Mouse (Mus musculus) liver, embryonic 18 days (tissue): ENCODE data around the gene Krt12. TPM values are rescaled to one million over a fixed set of nuclear protein-coding genes. Genes with fewer than 3 reads are reported as not detected.

Experiments used
- polyA plus RNA-seq: library from polyadenylated mRNA; depleted of rRNA; stranded (reverse); fragments of >200 nt; gene quantifications from 2 replicates; pipeline ENCODE4 v1.2.3, GENCODE M21; 2012; rRNA removed

Gene Krt12
- polyA plus RNA-seq = 0.05 TPM in 1 of 2 replicates, not detected in the other

GRCm38 (mm10) chr11:99422159-99422558, at the start of gene Krt12:
Gene Krt12 (minus strand): TSS chr11:99422259.

GRCm38 (mm10) chr11:99437972-99438371, 15.9 kb upstream of the Krt12 start, which contains the start of gene Krt20:
Gene Krt20 (minus strand): TSS chr11:99438150.

DNA sequence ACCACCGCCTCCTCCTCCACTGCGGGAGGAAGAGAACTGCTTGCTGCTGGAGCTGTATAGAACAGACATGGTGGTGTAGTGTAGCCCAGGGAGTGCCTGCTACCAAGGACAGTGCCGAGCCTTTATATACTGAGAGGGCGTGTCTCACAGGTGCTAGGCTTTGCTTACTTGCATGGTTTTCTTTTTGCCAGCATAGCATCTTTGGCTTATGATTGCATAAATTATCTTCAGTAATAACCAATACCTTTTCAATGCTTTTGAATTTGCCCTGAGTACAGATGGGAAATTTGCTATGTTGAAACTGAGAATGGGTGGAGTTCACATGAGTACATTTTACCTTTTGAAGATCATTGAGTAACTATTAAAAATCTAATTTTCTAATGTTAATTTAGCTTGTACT, 32.8 kb downstream of the Krt12 start, which contains the start of gene Krt10:
Krt10 (minus strand) TSS at position 101 of the 400 bp plus-strand sequence.

DNA sequence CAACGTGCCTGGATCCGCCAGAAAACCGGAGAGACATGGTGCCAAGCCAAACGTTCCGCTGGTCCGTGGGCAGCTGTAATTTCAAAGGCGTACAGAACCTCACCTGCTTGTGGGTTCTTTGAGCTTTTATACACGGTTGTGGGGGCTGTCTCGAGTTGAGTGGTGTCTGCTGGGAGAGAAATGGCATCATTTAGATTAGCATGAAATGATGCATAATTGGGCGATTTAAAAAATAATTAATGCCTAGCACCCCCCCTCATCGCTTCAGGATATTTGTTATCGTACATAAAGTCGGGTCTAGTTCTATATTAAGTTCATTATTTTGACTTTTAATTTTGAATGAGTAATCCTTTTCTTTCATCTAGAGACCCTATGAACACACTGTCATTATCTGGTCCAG, 47.3 kb downstream of the Krt12 start, which contains the start of gene Krt28:
Krt28 (minus strand) TSS at position 101 of the 400 bp plus-strand sequence.

Other genes starting within 250 kb of the Krt12 start
- 38.1 and 45.5 TPM in 2 replicates for gene Smarce1, start 191.2 kb downstream of the Krt12 start, polyA plus RNA-seq
- gene Krt222, start 178.2 kb downstream of the Krt12 start, polyA plus RNA-seq = 0.05 and 0.12 TPM in 2 replicates
- not detected in 2 replicates for gene Krt24, start 137.0 kb downstream of the Krt12 start, polyA plus RNA-seq
- gene Krt25, start 99.3 kb downstream of the Krt12 start, polyA plus RNA-seq = 0.03 TPM in 1 of 2 replicates, not detected in the other
- not detected in 2 replicates for gene Krt26, start 84.3 kb downstream of the Krt12 start, polyA plus RNA-seq
- gene Krt27, start 71.2 kb downstream of the Krt12 start, polyA plus RNA-seq = not detected in 2 replicates
- not detected in 2 replicates for gene Krt28, start 47.4 kb downstream of the Krt12 start, polyA plus RNA-seq
- 1.5 and 1.7 TPM in 2 replicates for gene Krt10, start 32.9 kb downstream of the Krt12 start, polyA plus RNA-seq
- gene Krt20, start 15.9 kb upstream of the Krt12 start, polyA plus RNA-seq = 12.1 and 18.7 TPM in 2 replicates
- gene Krt23, start 70.9 kb upstream of the Krt12 start, polyA plus RNA-seq = 4.7 and 5.5 TPM in 2 replicates
- not detected in 2 replicates for gene Krt39, start 99.1 kb upstream of the Krt12 start, polyA plus RNA-seq
- gene Krt40, start 120.9 kb upstream of the Krt12 start, polyA plus RNA-seq = not detected in 2 replicates
- not detected in 2 replicates for gene Krtap3-3, start 128.6 kb upstream of the Krt12 start, polyA plus RNA-seq
- not detected in 2 replicates for gene Krtap3-2, start 134.6 kb upstream of the Krt12 start, polyA plus RNA-seq
- not detected in 2 replicates for gene Gm11939, start 137.2 kb upstream of the Krt12 start, polyA plus RNA-seq
- gene Krtap3-1, start 144.4 kb upstream of the Krt12 start, polyA plus RNA-seq = not detected in 2 replicates
- not detected in 2 replicates for gene Krtap1-5, start 158.8 kb upstream of the Krt12 start, polyA plus RNA-seq
- not detected in 2 replicates for gene Krtap1-4, start 161.4 kb upstream of the Krt12 start, polyA plus RNA-seq
- not detected in 2 replicates for gene Krtap1-3, start 169.1 kb upstream of the Krt12 start, polyA plus RNA-seq
- not detected in 2 replicates for gene Krtap9-3, start 175.8 kb upstream of the Krt12 start, polyA plus RNA-seq
- gene Gm11938, start 181.0 kb upstream of the Krt12 start, polyA plus RNA-seq = not detected in 2 replicates
- not detected in 2 replicates for gene Gm11937, start 187.9 kb upstream of the Krt12 start, polyA plus RNA-seq
- not detected in 2 replicates for gene Krtap2-4, start 192.6 kb upstream of the Krt12 start, polyA plus RNA-seq
- not detected in 2 replicates for gene Gm11562, start 198.2 kb upstream of the Krt12 start, polyA plus RNA-seq
- gene Krtap4-1, start 206.0 kb upstream of the Krt12 start, polyA plus RNA-seq = not detected in 2 replicates
- gene Krtap4-2, start 212.8 kb upstream of the Krt12 start, polyA plus RNA-seq = not detected in 2 replicates
- not detected in 2 replicates for gene Krtap4-7, start 221.8 kb upstream of the Krt12 start, polyA plus RNA-seq
- gene Gm11555, start 228.0 kb upstream of the Krt12 start, polyA plus RNA-seq = not detected in 2 replicates
- gene Gm11563, start 236.7 kb upstream of the Krt12 start, polyA plus RNA-seq = not detected in 2 replicates
- gene Krtap4-6, start 243.7 kb upstream of the Krt12 start, polyA plus RNA-seq = not detected in 2 replicates